Comparison of ENCODE assay signal across 8 mouse cellular contexts in genomic region chr15:89532026-89532923, GRCm38 (mm10). TPM values are rescaled to one million over a fixed set of nuclear protein-coding genes. Genes with fewer than 3 reads are reported as not detected.
DNase-seq lines count a peak whose midpoint lies in the region; ATAC-seq lines count a peak whose summit lies in the region.

No protein-coding gene starts in this region.

- peak; percentile 29 for DNase-seq in adrenal gland, postnatal 10 days
- DNase-seq in adrenal gland, postnatal 4 days (ENCODE audit: low spot score in 2 of 2) = no peak
- peak; percentile 36 to 58 for DNase-seq in cerebellum, adult 18-20 months
- peak; percentile 87 for DNase-seq in forelimb bud, embryonic 11.5 days (ENCODE audit: low read depth, low spot score)
- DNase-seq in left cerebral cortex, adult 11 months (ENCODE audit: low spot score) = peak; percentile 87
- no peak for DNase-seq in spleen, adult 12 weeks (ENCODE audit: low spot score)
- no peak for DNase-seq in thymus, adult 18-20 months

- no peaks in the 10 kb centered on the region for H3K9me3 ChIP-seq in neural tube, embryonic 14.5 days (ENCODE audit: control insufficient read depth, low read length)

- WGBS in neural tube, embryonic 14.5 days = 30% methylated on average over 29 of the region's 29 CpGs

- H3K4me1 ChIP-seq in neural tube, embryonic 14.5 days (ENCODE audit: control insufficient read depth, insufficient read depth, low read length) = peaks cover 24% of the 10 kb centered on the region

- peak overlapping the region; percentile 81 for H3K4me2 ChIP-seq in neural tube, embryonic 14.5 days (ENCODE audit: low read depth, low read length)

- H3K27ac ChIP-seq in neural tube, embryonic 14.5 days (ENCODE audit: low read depth, low read length) = peak overlapping the region; percentile 83

- H3K9ac ChIP-seq in neural tube, embryonic 14.5 days (replicated peaks; ENCODE audit: low read depth, low read length) = peak overlapping the region; percentile 59

- H3K27me3 ChIP-seq in neural tube, embryonic 14.5 days (ENCODE audit: control insufficient read depth, insufficient read depth, low read length) = no peaks in the 10 kb centered on the region

- peak overlapping the region; percentile 42 for H3K4me3 ChIP-seq in neural tube, embryonic 14.5 days (ENCODE audit: low read depth, low read length)

- peak; percentile 88 for ATAC-seq in neural tube, embryonic 14.5 days (ENCODE audit: low read depth)

- H3K36me3 ChIP-seq in neural tube, embryonic 14.5 days (ENCODE audit: control insufficient read depth, insufficient read depth, low read length) = 0 out of 2 replicates have a peak, but pooled peaks cover 2% of the 10 kb centered on the region

RNA-seq across cellular contexts. Expression of gene Shank3, which starts 32.9 kb away (rescaled TPM):
- total RNA-seq in adrenal gland, postnatal 10 days (2021) = 10 to 100 TPM; 54.1 to 67.5 TPM
- total RNA-seq in adrenal gland, postnatal 4 days (2021) = 10 to 100 TPM; 58.7 to 66.0 TPM
- polyA plus RNA-seq in neural tube, embryonic 14.5 days (2014; fragmentation: Nextera tagmentation; extraction: Ambion mirVana) = 7.4 and 10.1 TPM in 2 replicates

RNA-seq across cellular contexts. Expression of gene Acr, which starts 35.9 kb away (rescaled TPM):
- under 1 TPM; 0.45 to 0.76 TPM for total RNA-seq in adrenal gland, postnatal 10 days (2021)
- 1 to 10 TPM; 1.9 to 2.8 TPM for total RNA-seq in adrenal gland, postnatal 4 days (2021)
- 2.0 and 2.6 TPM in 2 replicates for polyA plus RNA-seq in neural tube, embryonic 14.5 days (2014; fragmentation: Nextera tagmentation; extraction: Ambion mirVana)

RNA-seq across cellular contexts. Expression of gene Arsa, which starts 55.0 kb away (rescaled TPM):
- total RNA-seq in adrenal gland, postnatal 10 days (2021) = 10 to 100 TPM; 26.6 to 29.5 TPM
- 10 to 100 TPM; 24.4 to 25.0 TPM for total RNA-seq in adrenal gland, postnatal 4 days (2021)
- polyA plus RNA-seq in neural tube, embryonic 14.5 days (2014; fragmentation: Nextera tagmentation; extraction: Ambion mirVana) = 17.3 and 18.9 TPM in 2 replicates

RNA-seq across cellular contexts. Expression of gene Rabl2, which starts 59.4 kb away (rescaled TPM):
- total RNA-seq in adrenal gland, postnatal 10 days (2021) = 10 to 100 TPM in 1 of 2 experiments, 1 to 10 TPM in 1; 9.2 to 11.1 TPM
- 10 to 100 TPM; 17.3 to 18.3 TPM for total RNA-seq in adrenal gland, postnatal 4 days (2021)
- 80.3 and 99.6 TPM in 2 replicates for polyA plus RNA-seq in neural tube, embryonic 14.5 days (2014; fragmentation: Nextera tagmentation; extraction: Ambion mirVana)

Comparison
In these comparisons a context has a peak if more than half of its experiments do, and no peak if none do; other contexts are left out.
1. DNase-seq: peak in adrenal gland, postnatal 10 days (single experiment), cerebellum, adult 18-20 months (2 of 2), forelimb bud, embryonic 11.5 days (single experiment) and left cerebral cortex, adult 11 months (single experiment); none in adrenal gland, postnatal 4 days (0 of 2), spleen, adult 12 weeks (single experiment) and thymus, adult 18-20 months (0 of 2).